Mouse (Mus musculus) testis, postnatal 10 days (tissue): ENCODE data around the gene Olfr70.

Experiments used
- DNase-seq: peaks from one replicate; pipeline ENCODE4 v3.0.0; 2021; ENCODE audit warnings: low spot score

Gene Olfr70

DNA sequence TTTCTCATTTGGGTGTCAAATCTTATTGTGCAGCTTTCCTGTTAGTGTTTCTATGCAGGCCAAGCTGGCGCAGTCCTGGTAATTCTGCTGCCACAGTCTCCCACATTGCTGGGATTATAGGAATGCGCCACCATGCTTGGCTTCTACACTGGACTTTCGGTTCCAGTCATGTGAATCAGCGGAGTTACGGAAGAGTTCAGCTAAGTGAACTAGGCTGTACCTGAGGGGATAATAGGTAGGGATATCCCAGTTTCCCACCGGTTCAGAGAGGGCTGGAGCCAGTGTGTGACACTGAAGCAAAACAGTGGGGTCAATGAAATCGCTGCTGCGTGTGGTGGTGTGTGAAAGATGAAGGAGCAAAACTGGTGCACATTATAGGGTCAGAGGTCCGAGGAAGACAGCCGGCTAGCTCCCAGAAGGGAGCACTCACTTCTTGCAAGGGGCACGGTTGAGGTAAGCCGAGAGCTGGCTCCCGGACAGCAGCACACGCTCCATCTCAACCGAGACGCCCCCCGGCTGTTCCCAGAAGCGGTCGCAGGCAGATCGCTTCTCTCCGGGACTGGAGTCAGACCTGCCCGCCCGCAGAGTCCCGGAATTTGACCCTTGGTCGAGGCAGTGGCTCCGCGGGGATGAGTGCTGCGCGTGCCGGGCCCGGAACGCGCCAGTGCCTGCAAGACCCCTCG, 44.8 kb downstream of the Olfr70 start:
- no peak for DNase-seq

DNA sequence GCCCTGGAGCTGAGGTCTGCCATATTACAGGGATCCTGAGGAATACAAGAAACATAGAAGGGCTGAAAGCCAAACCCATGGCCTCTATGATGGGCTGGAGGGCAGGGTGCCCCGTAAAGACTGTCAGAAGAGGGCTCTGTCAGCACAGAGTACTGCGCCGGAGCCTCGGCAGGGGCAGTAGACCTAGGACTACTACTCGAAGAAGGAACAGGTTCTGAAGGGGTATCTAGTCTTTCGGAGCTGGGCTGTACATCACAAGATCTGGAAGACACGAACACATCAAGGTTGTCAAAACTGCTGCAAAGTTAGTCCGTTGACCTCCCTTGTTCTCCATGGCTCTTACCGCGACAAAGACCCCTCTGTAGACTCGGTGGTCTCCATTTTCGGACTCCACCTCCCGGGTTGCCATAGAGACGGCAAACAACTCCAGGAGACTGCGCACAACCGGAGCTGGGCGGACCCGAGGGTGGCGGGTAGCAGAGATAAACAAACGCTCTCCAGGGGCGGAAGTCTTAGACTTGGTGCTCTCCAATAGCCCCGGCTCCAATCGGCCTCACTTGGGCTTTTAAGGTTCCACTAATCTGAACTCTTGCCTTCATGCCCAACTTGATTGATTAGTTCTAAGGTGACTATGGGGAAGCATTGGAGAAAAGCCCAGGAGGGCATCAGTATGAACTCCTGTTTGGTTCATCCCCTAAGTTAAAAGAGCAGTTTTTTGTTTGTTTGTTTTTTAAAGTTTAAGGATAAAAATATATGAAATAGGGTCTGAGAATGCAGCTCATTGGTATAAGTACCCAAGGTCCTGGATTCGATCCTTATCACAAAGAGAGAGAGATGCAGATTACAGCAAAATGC, 47.2 kb downstream of the Olfr70 start, which contains the start of gene Spag8:
TSS of gene Spag8 (minus strand) at position 434 of the 855 bp plus-strand sequence.
- no peak for DNase-seq

DNA sequence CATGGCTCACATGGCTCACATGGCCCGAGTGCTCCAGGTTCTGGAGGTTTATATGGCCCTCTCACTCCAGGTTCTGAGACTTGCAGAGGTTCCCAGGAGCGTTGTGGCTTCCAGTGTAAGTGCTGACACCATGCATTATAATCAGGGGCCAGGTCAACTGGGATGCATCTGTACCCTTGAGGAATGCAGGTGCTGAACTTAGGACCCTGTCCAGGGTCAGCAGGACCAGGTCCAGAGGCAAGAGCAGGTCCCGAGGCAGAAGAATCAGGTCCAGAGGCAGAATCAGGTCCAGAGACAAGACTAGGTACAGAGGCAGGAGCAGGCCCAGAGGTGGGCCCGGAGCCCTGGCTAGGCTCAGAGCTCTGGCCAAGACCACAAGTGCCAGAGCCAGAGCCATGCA, 47.9 kb downstream of the Olfr70 start:
- no peak for DNase-seq

DNA sequence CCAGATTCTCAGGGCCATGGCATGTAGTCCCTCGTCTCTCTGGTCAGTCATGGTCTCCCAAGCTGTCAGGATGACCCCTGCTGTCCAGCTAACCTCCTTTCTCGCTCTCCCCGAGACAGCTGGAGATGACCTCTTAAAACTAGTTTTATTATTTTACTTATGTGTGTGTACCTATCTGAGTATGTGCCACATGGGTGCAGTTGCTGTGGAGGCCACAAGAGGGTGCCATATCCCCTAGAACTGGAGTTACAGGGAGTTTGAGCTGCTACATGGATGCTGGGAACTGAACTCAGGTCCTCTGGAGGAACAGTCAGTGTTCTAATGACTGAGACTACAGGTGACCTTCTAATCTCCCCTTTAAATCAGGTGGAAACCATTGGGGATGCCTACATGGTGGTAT, 50.8 kb downstream of the Olfr70 start:
- no peak for DNase-seq
